ENCODE assay signal across 19 mouse cellular contexts in the genomic region with DNA sequence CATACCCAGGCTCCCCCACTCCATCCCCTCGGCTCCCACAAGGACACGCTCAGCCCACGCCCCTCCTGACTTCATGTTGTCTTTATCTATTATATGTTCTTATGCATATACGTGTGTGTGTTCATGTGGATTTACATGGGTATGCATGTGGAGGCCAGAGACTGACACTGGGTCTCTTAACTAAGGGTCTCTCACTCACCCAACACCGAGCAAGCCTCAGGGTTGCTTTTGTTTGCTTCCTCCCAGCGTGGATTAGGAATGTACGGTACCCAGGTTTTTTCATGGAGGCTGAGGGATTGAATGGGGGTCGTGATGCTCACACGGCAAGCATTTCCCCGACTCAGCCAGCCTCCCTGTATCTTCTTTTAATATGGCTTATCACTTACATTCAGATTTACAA. TPM values are rescaled to one million over a fixed set of nuclear protein-coding genes. Genes with fewer than 3 reads are reported as not detected.
"Had no signal": no experiment of that assay in that cellular context is flagged by ENCODE, and none has a peak within 500 bp of the region (broad histone marks: within the 10 kb centered on the region; RNA-seq: fewer than 3 reads in every experiment).

No protein-coding gene starts in this region.

- H3K9me3 ChIP-seq: neural tube, embryonic 15.5 days; stomach, embryonic 15.5 days had no signal

- H3K27ac ChIP-seq: neural tube, embryonic 13.5 days; neural tube, embryonic 15.5 days; stomach, embryonic 15.5 days; stomach, postnatal 0 days had no signal

- H3K4me1 ChIP-seq: neural tube, embryonic 13.5 days; neural tube, embryonic 15.5 days; stomach, embryonic 15.5 days had no signal

- DNase-seq: retina, postnatal 1 day; right cerebral cortex, adult 18-20 months; right cerebral cortex, postnatal 14 days; right cerebral cortex, postnatal 25 days; right cerebral cortex, postnatal 4 days; spleen, adult 18-20 months; thymus, adult 18-20 months; thymus, adult 2 months; thymus, postnatal 14 days; thymus, postnatal 25 days; thymus, postnatal 36 days; thymus, postnatal 4 days had no signal

- H3K36me3 ChIP-seq: neural tube, embryonic 13.5 days; neural tube, embryonic 15.5 days; stomach, embryonic 15.5 days had no signal

- H3K27me3 ChIP-seq: neural tube, embryonic 13.5 days; neural tube, embryonic 15.5 days; stomach, embryonic 15.5 days had no signal

- H3K4me3 ChIP-seq: neural tube, embryonic 13.5 days; neural tube, embryonic 15.5 days; stomach, embryonic 15.5 days had no signal

RNA-seq across cellular contexts. Expression of gene Abca17, which starts 25.8 kb away (rescaled TPM):
- polyA plus RNA-seq: stomach, embryonic 14.5 days; stomach, embryonic 16.5 days; stomach, postnatal 0 days; thymus, postnatal 0 days had no signal
